Mouse (Mus musculus): ENCODE measurements around the gene Slc4a3. TPM values are rescaled to one million over a fixed set of nuclear protein-coding genes. Genes with fewer than 3 reads are reported as not detected.

The Slc4a3 gene
- polyA plus RNA-seq, 1 experiment from 2014 or later, result 26.3 TPM

DNA sequence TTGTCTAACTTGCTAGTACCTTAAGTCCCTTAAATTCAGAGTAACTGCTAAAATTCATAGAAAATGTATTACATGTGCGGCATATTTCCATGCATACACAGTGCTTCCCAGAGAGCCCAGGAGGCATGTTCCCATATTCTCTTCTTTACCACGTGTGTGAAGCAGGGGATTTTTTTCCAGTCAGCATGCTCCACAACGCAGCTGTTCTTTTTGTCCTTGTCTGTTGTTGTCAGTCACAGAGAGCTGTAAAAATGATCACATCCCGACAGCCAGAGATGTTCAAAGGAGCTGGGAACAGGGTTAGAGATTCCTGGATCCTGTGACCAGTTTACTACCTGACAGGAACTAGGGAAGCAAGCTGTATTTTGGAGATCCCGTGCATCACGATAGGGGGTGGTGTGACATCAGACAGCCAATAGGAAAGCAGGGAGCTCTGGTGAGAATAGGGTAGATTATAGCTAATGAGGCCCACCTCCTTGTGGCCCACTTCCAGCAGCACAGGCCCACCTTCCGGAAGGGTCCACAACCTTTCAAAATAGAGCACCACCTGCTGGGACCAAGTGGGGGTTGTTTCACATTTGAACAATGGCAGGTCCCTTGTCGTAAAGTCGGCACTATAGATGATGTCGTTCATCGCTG is 62.7 kb downstream of the Slc4a3 start:
- no peak overlapping the region for H3K4me2 ChIP-seq (replicated peaks)
- H3K4me1 ChIP-seq, result peaks cover 21% of the 10 kb centered on the region
- 50% methylated on average over 11 of the region's 11 CpGs for WGBS
- no peak overlapping the region for H3K4me3 ChIP-seq (replicated peaks)
- H3K9ac ChIP-seq, result no peak overlapping the region
- H3K27me3 ChIP-seq, result no peaks in the 10 kb centered on the region
- H3K36me3 ChIP-seq, result no peaks in the 10 kb centered on the region
- 0 out of 2 replicates have a peak overlapping the region, but pooled peaks have one; percentile 12 for H3K27ac ChIP-seq (replicated peaks)
- no peak for ATAC-seq (ENCODE audit: insufficient number of reproducible peaks, low FRiP score, low TSS enrichment, low read depth)
- no peaks in the 10 kb centered on the region for H3K9me3 ChIP-seq (replicated peaks)

GRCm38 (mm10) chr1:75609264-75609662 is 63.2 kb downstream of the Slc4a3 start:
- peaks cover 21% of the 10 kb centered on the region for H3K4me1 ChIP-seq
- H3K27ac ChIP-seq (replicated peaks), result no peak overlapping the region
- no peaks in the 10 kb centered on the region for H3K27me3 ChIP-seq
- no peaks in the 10 kb centered on the region for H3K9me3 ChIP-seq (replicated peaks)
- no peak overlapping the region for H3K4me3 ChIP-seq (replicated peaks)
- ATAC-seq (ENCODE audit: insufficient number of reproducible peaks, low FRiP score, low TSS enrichment, low read depth), result no peak
- H3K36me3 ChIP-seq, result no peaks in the 10 kb centered on the region
- 53% methylated on average over 9 of the region's 9 CpGs for WGBS
- H3K4me2 ChIP-seq (replicated peaks), result no peak overlapping the region
- no peak overlapping the region for H3K9ac ChIP-seq

- no peaks in the 10 kb centered on the region for H3K36me3 ChIP-seq
- peak overlapping the region; percentile 51; the same call in 1 of the 2 replicates for H3K27ac ChIP-seq (replicated peaks)
- H3K9me3 ChIP-seq (replicated peaks), result no peaks in the 10 kb centered on the region
- H3K4me1 ChIP-seq, result peaks cover 21% of the 10 kb centered on the region
- no peak overlapping the region for H3K4me3 ChIP-seq (replicated peaks)
- no peak overlapping the region for H3K9ac ChIP-seq
- no peak for ATAC-seq (ENCODE audit: insufficient number of reproducible peaks, low FRiP score, low TSS enrichment, low read depth)
- WGBS, result 32% methylated on average over 8 of the region's 8 CpGs
- no peaks in the 10 kb centered on the region for H3K27me3 ChIP-seq
- H3K4me2 ChIP-seq (replicated peaks), result no peak overlapping the region
Observed at GRCm38 (mm10) chr1:75610553-75610952, 64.5 kb downstream of the Slc4a3 start.

Other genes with a start within 250 kb of the Slc4a3 start
- 113 and 115 TPM in 2 replicates for gene Dnpep, start 228.3 kb upstream of the Slc4a3 start, polyA plus RNA-seq (2015; fragmentation: Nextera tagmentation; extraction: Ambion mirVana)
- 112 and 140 TPM in 2 replicates for gene Des, start 185.9 kb upstream of the Slc4a3 start, polyA plus RNA-seq (2015; fragmentation: Nextera tagmentation; extraction: Ambion mirVana)
- gene Speg, start 171.0 kb upstream of the Slc4a3 start, polyA plus RNA-seq (2015; fragmentation: Nextera tagmentation; extraction: Ambion mirVana), result 16.5 and 18.6 TPM in 2 replicates
- gene Gmppa, start 110.3 kb upstream of the Slc4a3 start, polyA plus RNA-seq (2015; fragmentation: Nextera tagmentation; extraction: Ambion mirVana), result 103 and 104 TPM in 2 replicates
- 0.65 and 0.84 TPM in 2 replicates for gene Asic4, start 95.8 kb upstream of the Slc4a3 start, polyA plus RNA-seq (2015; fragmentation: Nextera tagmentation; extraction: Ambion mirVana)
- 51.3 and 54.5 TPM in 2 replicates for gene Chpf, start 67.0 kb upstream of the Slc4a3 start, polyA plus RNA-seq (2015; fragmentation: Nextera tagmentation; extraction: Ambion mirVana)
- 1.3 and 1.4 TPM in 2 replicates for gene Tmem198, start 66.7 kb upstream of the Slc4a3 start, polyA plus RNA-seq (2015; fragmentation: Nextera tagmentation; extraction: Ambion mirVana)
- 104 and 108 TPM in 2 replicates for gene Obsl1, start 39.8 kb upstream of the Slc4a3 start, polyA plus RNA-seq (2015; fragmentation: Nextera tagmentation; extraction: Ambion mirVana)
- gene Inha, start 39.2 kb upstream of the Slc4a3 start, polyA plus RNA-seq (2015; fragmentation: Nextera tagmentation; extraction: Ambion mirVana), result 14.7 and 15.7 TPM in 2 replicates
- gene Stk11ip, start 24.7 kb upstream of the Slc4a3 start, polyA plus RNA-seq (2015; fragmentation: Nextera tagmentation; extraction: Ambion mirVana), result 19.7 and 21.1 TPM in 2 replicates